Mouse (Mus musculus) lung, postnatal 0 days (tissue): ENCODE data around the gene Myo9a. TPM values are rescaled to one million over a fixed set of nuclear protein-coding genes. Genes with fewer than 3 reads are reported as not detected.

Experiments used
- ATAC-seq: fragments of 200-750 bp; cut with Nextera tagmentation; 2 replicates; pipeline ENCODE4 v1.8.0; 2017; ENCODE audit warnings: moderate library complexity
- DNase-seq: peaks from one replicate; pipeline ENCODE4 v3.0.0-alpha.2; 2016; ENCODE audit warnings: low spot score
- H3K27ac ChIP-seq: fragments of 300-500 bp; sonication (generic); 2 replicates; pipeline ENCODE4 v1.5.1; 2014; ENCODE audit warnings: antibody characterized with exemption, mild to moderate bottlenecking, low read length, mixed read lengths
- H3K27me3 ChIP-seq: fragments of 300-500 bp; sonication (generic); replicated peaks from 2 replicates; pipeline ENCODE4 v1.6.1; 2014; ENCODE audit warnings: low read length, mixed read lengths; ENCODE audit not compliant: insufficient read depth
- H3K36me3 ChIP-seq: fragments of 300-500 bp; sonication (generic); 2 replicates; pipeline ENCODE4 v1.6.1; 2014; ENCODE audit warnings: low read length, mixed read lengths; ENCODE audit not compliant: insufficient read depth
- H3K4me1 ChIP-seq: fragments of 300-500 bp; sonication (generic); 2 replicates; pipeline ENCODE4 v1.6.1; 2014; ENCODE audit warnings: antibody characterized with exemption, low read depth, low read length, mixed read lengths; ENCODE audit not compliant: insufficient read depth
- H3K4me2 ChIP-seq: fragments of 300-500 bp; sonication (generic); replicated peaks from 2 replicates; pipeline ENCODE4 v1.6.1; 2014; ENCODE audit warnings: low read depth, mild to moderate bottlenecking, low read length, moderate library complexity, mixed read lengths
- H3K4me3 ChIP-seq: fragments of 300-500 bp; sonication (generic); 2 replicates; pipeline ENCODE4 v1.5.1; 2014; ENCODE audit warnings: low read depth, low read length
- H3K9ac ChIP-seq: fragments of 300-500 bp; sonication (generic); replicated peaks from 2 replicates; pipeline ENCODE4 v1.6.1; 2014; ENCODE audit warnings: low read depth, mild to moderate bottlenecking
- H3K9me3 ChIP-seq: fragments of 300-500 bp; sonication (generic); 2 replicates; pipeline ENCODE4 v1.6.1; 2016; ENCODE audit warnings: low read length, mixed read lengths
- CTCF ChIP-seq: IDR thresholded peaks from 2 replicates; pipeline ENCODE4 v1.5.1; 2016; ENCODE audit warnings: antibody characterized with exemption, mild to moderate bottlenecking
- EP300 ChIP-seq: IDR thresholded peaks from 2 replicates; pipeline ENCODE4 v1.6.1; 2016; ENCODE audit warnings: antibody characterized with exemption, mild to moderate bottlenecking, control low read depth
- WGBS: fragments of 180-500 bp; shearing (Covaris S2); extraction: QIAGEN DNeasy Blood & Tissue Kit; methylation state at CpG from one replicate; pipeline ENCODE4 v1.1.7; 2014; 5-methylcytosine and 5-hydroxymethylcytosine counted together
- polyA plus RNA-seq: library from polyadenylated mRNA; unstranded; fragments of >200 nt; fragmentation: Nextera tagmentation; extraction: Ambion mirVana; gene quantifications from 2 replicates; pipeline ENCODE4 v1.2.1, GENCODE M21; 2015

Gene Myo9a
- polyA plus RNA-seq, 1 experiment from 2014 or later = 8.1 TPM

GRCm38 (mm10) chr9:59949981-59950380 lies 199.3 kb downstream of the Myo9a start:
- ATAC-seq (no peak), DNase-seq (no peak)
- TF ChIP-seq CTCF (no peak), EP300 (no peak)
- Histone ChIP-seq H3K9me3 (no peaks in the 10 kb centered on the region), H3K27ac (no peak overlapping the region), H3K4me2 (no peak overlapping the region), H3K9ac (no peak overlapping the region), H3K4me3 (no peak overlapping the region), H3K36me3 (no peaks in the 10 kb centered on the region), H3K4me1 (no peaks in the 10 kb centered on the region), H3K27me3 (no peaks in the 10 kb centered on the region)
- 88% methylated on average over 5 of the region's 5 CpGs for WGBS

GRCm38 (mm10) chr9:59951001-59951750 lies 200.5 kb downstream of the Myo9a start:
- Histone ChIP-seq H3K4me3 (no peak overlapping the region), H3K4me1 (no peaks in the 10 kb centered on the region), H3K9me3 (no peaks in the 10 kb centered on the region), H3K36me3 (no peaks in the 10 kb centered on the region), H3K9ac (no peak overlapping the region), H3K27me3 (no peaks in the 10 kb centered on the region), H3K27ac (no peak overlapping the region), H3K4me2 (no peak overlapping the region)
- ATAC-seq (no peak), DNase-seq (no peak)
- TF ChIP-seq CTCF = no peak
- no peak for TF ChIP-seq EP300
- 81% methylated on average over 9 of the region's 9 CpGs for whole genome bisulfite sequencing

- 59% methylated on average over 4 of the region's 4 CpGs for WGBS
- H3K27me3 ChIP-seq = no peaks in the 10 kb centered on the region
- ATAC-seq (no peak), DNase-seq (no peak)
- H3K4me3 ChIP-seq = no peak overlapping the region
- no peaks in the 10 kb centered on the region for H3K36me3 ChIP-seq
- no peak overlapping the region for H3K4me2 ChIP-seq
- TF ChIP-seq CTCF (no peak), EP300 (no peak)
- no peak overlapping the region for H3K27ac ChIP-seq
- no peaks in the 10 kb centered on the region for H3K9me3 ChIP-seq
- H3K9ac ChIP-seq = no peak overlapping the region
- H3K4me1 ChIP-seq = no peaks in the 10 kb centered on the region
These were observed 201.2 kb downstream of the Myo9a start for GRCm38 (mm10) chr9:59951943-59952342.

- Histone ChIP-seq H3K9ac (no peak overlapping the region), H3K36me3 (no peaks in the 10 kb centered on the region), H3K27ac (no peak overlapping the region), H3K4me1 (no peaks in the 10 kb centered on the region), H3K9me3 (no peaks in the 10 kb centered on the region), H3K4me2 (no peak overlapping the region), H3K4me3 (no peak overlapping the region), H3K27me3 (no peaks in the 10 kb centered on the region)
- no peak for ATAC-seq
- TF ChIP-seq EP300 (no peak), CTCF (no peak)
- WGBS = 46% methylated on average over 8 of the region's 8 CpGs
- no peak for DNase-seq
These were observed 201.9 kb downstream of the Myo9a start for GRCm38 (mm10) chr9:59952515-59953070.

GRCm38 (mm10) chr9:59953556-59953955 lies 202.9 kb downstream of the Myo9a start:
- Histone ChIP-seq H3K27me3 (no peaks in the 10 kb centered on the region), H3K27ac (no peak overlapping the region), H3K4me2 (no peak overlapping the region), H3K36me3 (no peaks in the 10 kb centered on the region), H3K4me1 (no peaks in the 10 kb centered on the region), H3K4me3 (no peak overlapping the region), H3K9me3 (no peaks in the 10 kb centered on the region), H3K9ac (no peak overlapping the region)
- no peak for DNase-seq
- no peak for TF ChIP-seq EP300
- TF ChIP-seq CTCF = no peak
- no peak for ATAC-seq
- 72% methylated on average over 7 of the region's 7 CpGs for WGBS

GRCm38 (mm10) chr9:59955199-59955598 lies 204.5 kb downstream of the Myo9a start:
- Histone ChIP-seq H3K36me3 (no peaks in the 10 kb centered on the region), H3K4me2 (no peak overlapping the region), H3K27me3 (no peaks in the 10 kb centered on the region), H3K27ac (no peak overlapping the region), H3K9ac (no peak overlapping the region), H3K4me1 (no peaks in the 10 kb centered on the region), H3K4me3 (no peak overlapping the region), H3K9me3 (no peaks in the 10 kb centered on the region)
- no peak for ATAC-seq
- TF ChIP-seq EP300 = no peak
- TF ChIP-seq CTCF = no peak
- 43% methylated on average over 3 of the region's 3 CpGs for whole genome bisulfite sequencing
- DNase-seq = no peak
